Mouse (Mus musculus) lung, adult 2 months (tissue): ENCODE data around the gene A930009A15Rik. TPM values are rescaled to one million over a fixed set of nuclear protein-coding genes. Genes with fewer than 3 reads are reported as not detected.

Experiments used
- DNase-seq: peaks from one replicate; pipeline ENCODE4 v3.0.0; 2022
- H3K4me1 ChIP-seq: fragments of 200-500 bp; 2 replicates; pipeline ENCODE4 v1.6.1; 2011; ENCODE audit warnings: low read length; ENCODE audit not compliant: control insufficient read depth, insufficient read depth
- H3K4me3 ChIP-seq: fragments of 200-500 bp; replicated peaks from 2 replicates; pipeline ENCODE3; 2011; ENCODE audit warnings: low read depth, mild to moderate bottlenecking, control low read depth, low read length; ENCODE audit errors: extremely low read depth
- CTCF ChIP-seq: fragments of 200-500 bp; IDR thresholded peaks from 2 replicates; pipeline ENCODE4 v1.5.1; 2011; ENCODE audit warnings: mild to moderate bottlenecking, low read length, control low read depth; ENCODE audit not compliant: insufficient read depth
- POLR2A ChIP-seq: fragments of 200-500 bp; IDR thresholded peaks from 2 replicates; pipeline ENCODE4 v1.6.1; 2011; ENCODE audit warnings: low read depth, mild to moderate bottlenecking, control low read depth, low read length, borderline replicate concordance; ENCODE audit errors: extremely low read depth
- WGBS: fragments of 180-500 bp; shearing (Covaris S2); methylation state at CpG from one replicate; pipeline ENCODE4 v1.1.7; 2018; 5-methylcytosine and 5-hydroxymethylcytosine counted together
- polyA plus RNA-seq: library from polyadenylated mRNA; depleted of rRNA; stranded (reverse); fragments of >200 nt; gene quantifications from 2 replicates; pipeline ENCODE4 v1.2.3, GENCODE M21; 2012; rRNA removed

The A930009A15Rik gene
- not detected in 2 replicates for polyA plus RNA-seq

DNA sequence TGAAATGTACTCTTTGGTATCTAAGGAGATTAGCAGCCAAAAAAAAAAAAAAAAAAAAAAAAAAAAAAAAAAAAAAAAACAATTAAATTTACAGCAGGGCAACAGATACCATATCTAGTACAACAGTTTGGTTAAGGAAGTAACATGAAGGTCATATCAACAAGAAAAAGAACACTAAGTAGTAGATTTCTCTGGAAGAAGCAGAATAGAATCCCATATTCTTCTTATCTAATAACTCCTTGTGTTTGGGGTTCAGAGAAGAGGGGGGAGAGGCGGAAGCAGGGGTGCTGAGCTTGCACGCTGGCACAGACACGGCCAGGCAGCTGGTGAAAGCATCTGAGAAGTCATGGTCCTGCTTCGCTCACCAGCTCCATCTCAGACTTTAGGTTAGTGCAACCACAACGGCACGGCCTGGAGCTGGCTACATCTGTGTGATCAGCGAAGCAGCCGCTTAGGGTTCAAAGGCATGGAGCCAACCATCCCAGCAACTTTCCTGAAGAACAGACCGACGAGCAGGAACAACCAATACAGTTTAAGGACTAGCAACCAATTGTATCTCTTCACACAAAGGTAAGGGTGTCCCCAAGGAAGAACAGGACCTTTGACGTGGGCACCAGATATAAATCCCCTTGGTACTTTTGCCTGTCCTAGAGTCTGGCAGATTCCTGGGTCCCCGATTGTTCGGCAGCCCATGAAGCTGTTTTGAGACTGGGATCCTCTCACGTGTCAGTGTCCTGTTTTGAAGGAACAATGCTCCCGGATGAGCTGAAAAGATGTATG is at the start of gene A930009A15Rik:
A930009A15Rik (plus strand) TSS at position 275 of the 780 bp plus-strand sequence.
- H3K4me3 ChIP-seq, result no peak within 1 kb of the TSS
- WGBS, result 83% methylated on average over 15 of the region's 15 CpGs
- H3K4me1 ChIP-seq, result no peaks in the 10 kb centered on the region
- DNase-seq, result no peak
- TF ChIP-seq POLR2A, result no peak
- TF ChIP-seq CTCF, result no peak

DNA sequence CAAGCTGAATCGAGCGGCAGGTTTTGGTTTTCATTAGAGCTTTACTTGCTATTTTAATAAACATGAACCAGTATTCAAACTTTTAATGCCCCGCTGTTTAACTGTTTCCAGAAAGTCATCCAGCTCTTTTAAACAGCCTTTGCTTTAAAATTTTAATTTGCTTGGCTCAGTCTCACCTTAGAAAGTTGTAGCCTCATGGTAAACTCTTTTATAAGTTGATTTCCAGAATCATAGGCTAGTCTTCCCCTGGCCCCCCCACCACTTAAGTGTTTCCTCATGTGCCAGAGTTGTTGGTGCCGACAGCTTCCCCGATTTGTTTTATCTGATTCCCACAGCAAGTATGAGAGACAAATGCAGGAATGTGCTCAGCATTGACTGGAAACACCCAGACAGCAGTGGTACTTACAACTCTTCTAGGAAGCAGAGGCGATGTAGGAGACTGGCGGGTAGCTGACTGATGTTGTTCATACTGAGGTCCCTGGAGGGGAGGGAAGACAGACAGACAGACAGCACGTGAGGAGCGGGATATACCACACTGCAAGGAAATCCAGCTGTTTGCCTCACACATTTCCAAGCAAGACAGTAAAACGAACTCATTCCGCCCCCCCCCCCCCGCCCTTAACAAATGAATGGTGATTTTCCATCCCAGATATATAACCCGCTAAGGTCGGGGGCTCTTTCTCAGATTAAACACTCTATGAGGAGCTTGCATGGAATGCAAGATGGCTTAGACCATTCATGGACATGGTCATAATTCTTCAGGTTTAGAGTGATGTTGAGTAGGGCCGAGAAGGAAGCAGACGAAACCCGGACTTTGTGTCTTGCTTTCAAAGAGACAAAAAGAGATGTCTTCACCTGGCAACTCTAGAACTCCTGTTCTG is 49.3 kb upstream of the A930009A15Rik start:
- Histone ChIP-seq H3K4me3 (no peak overlapping the region), H3K4me1 (no peaks in the 10 kb centered on the region)
- DNase-seq, result no peak
- no peak for TF ChIP-seq CTCF
- 73% methylated on average over 17 of the region's 17 CpGs for WGBS

DNA sequence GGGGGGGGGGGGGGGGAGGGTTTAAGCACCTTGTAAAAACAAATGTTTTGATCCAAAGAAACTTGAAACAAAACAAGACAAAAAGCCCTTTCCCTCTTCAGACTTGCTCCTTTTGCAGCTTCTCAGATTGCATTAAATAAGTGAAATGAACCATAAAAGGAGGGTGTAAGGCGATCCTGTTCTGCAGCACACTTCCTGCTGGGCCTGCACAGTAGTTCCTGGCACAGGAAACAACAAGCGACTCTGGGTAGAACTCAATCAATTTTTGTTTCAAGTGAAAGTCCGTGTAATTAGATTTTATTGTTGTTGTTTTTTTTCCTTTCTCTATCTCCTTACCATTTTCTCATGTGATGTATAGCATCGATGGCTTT is 48.7 kb upstream of the A930009A15Rik start:
- no peak for TF ChIP-seq POLR2A
- no peak for TF ChIP-seq CTCF
- DNase-seq, result no peak
- Histone ChIP-seq H3K4me1 (no peaks in the 10 kb centered on the region), H3K4me3 (no peak overlapping the region)
- WGBS, result 49% methylated on average over 4 of the region's 4 CpGs

DNA sequence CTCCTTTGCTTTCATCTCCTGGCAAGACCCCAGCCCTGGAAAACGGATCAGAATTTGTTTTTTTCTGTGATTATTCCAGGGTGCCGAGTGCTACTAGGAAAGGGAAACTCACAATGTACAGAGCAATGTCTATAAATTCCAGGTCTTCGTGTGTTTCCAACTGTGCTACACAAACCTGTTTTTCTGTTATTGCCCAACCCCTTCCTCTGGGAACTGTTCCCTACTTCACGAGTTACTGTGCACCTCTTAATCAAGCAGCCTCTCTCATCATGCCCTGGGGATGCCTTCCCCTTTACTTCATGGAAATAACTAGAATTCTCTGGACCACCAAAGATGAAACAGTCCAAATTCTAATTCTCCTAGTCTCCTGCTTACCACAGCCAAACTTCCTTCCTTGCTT is 40.9 kb upstream of the A930009A15Rik start:
- no peak for TF ChIP-seq CTCF
- TF ChIP-seq POLR2A, result no peak
- no peak for DNase-seq
- no peak overlapping the region for H3K4me3 ChIP-seq
- H3K4me1 ChIP-seq, result no peaks in the 10 kb centered on the region
- WGBS, result 44% methylated on average over 4 of the region's 4 CpGs

DNA sequence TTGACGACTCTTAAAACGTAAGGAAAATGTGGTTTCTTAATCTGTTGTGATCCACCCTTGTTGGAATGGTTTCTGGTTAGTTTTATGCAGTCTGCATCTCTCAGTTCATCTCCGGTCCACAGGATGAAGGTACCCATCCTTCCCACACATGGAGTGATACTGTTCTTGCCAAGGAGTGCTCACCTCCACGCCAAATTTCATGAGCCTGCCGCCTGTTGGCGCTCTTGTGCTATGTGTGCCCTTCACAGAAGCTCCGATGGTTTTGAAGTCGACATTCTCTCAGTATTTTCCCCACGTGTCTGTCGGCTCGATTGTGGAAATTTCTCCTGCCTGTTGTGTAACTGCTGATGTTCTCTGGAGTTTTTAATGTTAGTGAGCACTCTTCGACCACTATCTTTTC is 40.0 kb upstream of the A930009A15Rik start:
- 87% methylated on average over 12 of the region's 12 CpGs for WGBS
- no peak for DNase-seq
- no peaks in the 10 kb centered on the region for H3K4me1 ChIP-seq
- no peak overlapping the region for H3K4me3 ChIP-seq
- TF ChIP-seq POLR2A, result no peak
- TF ChIP-seq CTCF, result no peak

DNA sequence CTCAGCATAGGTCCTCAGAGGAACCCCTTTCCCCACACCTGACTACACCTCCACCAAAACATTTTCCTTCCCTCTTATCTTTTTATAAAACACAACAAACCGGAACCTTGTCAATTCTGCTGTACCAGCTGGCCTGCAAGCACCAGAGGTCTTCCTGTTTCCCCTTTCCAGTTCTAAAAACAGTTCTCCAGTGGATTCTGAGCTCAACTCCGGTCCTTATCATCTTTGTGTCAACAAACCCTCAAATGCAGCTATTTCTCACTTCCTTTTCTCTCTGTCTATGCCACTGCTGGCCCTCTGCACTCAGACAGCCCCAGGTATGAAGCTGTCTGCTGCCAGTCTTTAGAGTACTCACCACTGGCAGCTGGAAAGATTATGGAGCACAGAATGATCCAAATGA is 39.0 kb upstream of the A930009A15Rik start:
- WGBS, result 1% methylated on average over 2 of the region's 2 CpGs
- no peak for DNase-seq

DNA sequence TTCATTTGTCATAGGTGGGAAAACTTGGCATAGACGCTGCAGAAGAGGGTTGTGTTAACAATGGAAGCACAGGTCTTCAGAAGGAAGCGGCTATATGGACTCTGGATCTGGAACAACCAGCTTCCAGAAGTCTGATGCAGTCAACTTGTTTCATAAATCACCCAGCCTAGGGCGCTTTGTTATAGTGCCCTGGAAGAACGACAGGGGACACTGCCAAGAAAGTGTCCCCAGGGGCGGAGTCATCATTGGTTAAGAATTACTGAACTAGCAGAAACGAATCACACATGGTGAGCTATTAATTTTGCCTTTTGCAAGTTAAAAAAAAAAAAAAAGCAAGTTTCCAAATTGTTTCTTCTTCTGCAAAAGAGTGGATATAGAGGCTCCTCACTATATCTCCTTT is 26.9 kb upstream of the A930009A15Rik start:
- Histone ChIP-seq H3K4me3 (no peak overlapping the region), H3K4me1 (no peaks in the 10 kb centered on the region)
- DNase-seq, result no peak
- 55% methylated on average over 6 of the region's 6 CpGs for WGBS
- no peak for TF ChIP-seq POLR2A
- no peak for TF ChIP-seq CTCF

More for the DNA sequence above, 39.0 kb upstream of the A930009A15Rik start:
- Histone ChIP-seq H3K4me3 (no peak overlapping the region), H3K4me1 (no peaks in the 10 kb centered on the region)
- no peak for TF ChIP-seq POLR2A

DNA sequence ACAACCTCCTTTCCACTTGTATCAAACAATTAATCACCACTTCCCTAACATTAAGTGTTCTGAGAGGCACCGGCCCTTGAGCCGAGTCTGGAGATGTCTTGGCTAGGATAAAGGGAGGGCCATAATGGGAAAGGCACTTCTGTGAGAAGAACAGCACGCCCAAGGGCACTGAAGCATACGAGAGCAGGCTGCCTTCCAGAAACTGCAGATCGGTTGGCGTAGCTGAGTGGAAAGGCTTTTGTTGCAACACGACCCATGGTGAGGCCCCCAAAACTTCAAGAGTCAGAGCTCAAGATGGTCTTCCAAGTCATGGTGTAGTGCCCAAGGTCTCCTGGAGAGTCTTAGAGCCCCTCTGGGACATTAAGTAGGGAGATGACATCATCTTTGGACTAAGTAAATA is 19.5 kb upstream of the A930009A15Rik start:
- no peak for DNase-seq

DNA sequence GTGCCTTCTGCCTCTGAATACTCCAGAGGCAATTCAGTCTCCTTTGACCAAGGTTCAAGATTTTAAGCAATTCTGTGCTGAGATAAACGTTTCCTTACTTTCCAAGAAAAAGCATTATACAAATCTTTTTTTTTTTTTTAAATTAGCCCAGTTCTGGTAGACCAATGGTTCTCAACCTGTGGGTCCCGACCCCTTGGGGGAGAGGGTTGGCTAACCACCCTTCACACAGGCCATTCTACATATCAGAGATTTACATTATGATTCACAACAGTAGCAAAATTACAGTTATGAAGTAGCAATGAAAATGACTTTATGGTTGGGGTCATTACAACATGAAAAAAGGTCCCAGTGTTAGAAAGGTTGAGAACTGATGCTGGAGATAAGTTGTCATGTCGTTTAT is 18.7 kb upstream of the A930009A15Rik start:
- no peak for DNase-seq
- 62% methylated on average over 3 of the region's 3 CpGs for WGBS
- Histone ChIP-seq H3K4me1 (no peaks in the 10 kb centered on the region), H3K4me3 (no peak overlapping the region)
- TF ChIP-seq POLR2A (no peak), CTCF (no peak)

More for the DNA sequence above, 19.5 kb upstream of the A930009A15Rik start:
- H3K4me1 ChIP-seq, result no peaks in the 10 kb centered on the region
- TF ChIP-seq CTCF (no peak), POLR2A (no peak)
- H3K4me3 ChIP-seq, result no peak overlapping the region
- 60% methylated on average over 7 of the region's 7 CpGs for WGBS
